Mouse (Mus musculus): ENCODE measurements at regions not wholly inside any gene's neighbourhood (a gene's known extent, or its start where the extent isn't known, plus 50 kb on each side); places are given as distances from the start of the nearest gene placed in this dataset.
"Not testable (repeated sequence)": the region's sequence is repeated elsewhere in the genome, so short reads cannot be mapped to it uniquely, and the experiment has no call there.

DNA sequence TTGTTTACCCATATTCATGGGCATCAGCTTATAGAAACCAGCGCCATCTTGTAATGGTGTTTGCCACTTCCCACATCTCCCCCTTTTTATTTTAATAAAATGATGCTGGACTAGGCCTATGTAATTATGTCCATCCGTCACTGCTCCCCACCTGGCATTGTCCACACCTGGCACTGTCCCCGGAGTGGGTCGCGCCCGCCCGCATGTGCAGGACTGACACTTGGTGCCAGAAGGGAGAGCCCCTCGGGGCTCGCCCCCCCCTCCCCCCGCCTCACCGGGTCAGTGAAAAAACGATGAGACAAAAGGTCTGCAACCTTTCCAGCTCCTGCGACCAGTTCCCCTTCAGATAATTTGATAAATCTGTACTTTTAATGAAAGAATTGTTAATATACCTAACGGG lies 450.8 kb upstream of the Epha6 start:
- DNase-seq: not testable (repeated sequence)

DNA sequence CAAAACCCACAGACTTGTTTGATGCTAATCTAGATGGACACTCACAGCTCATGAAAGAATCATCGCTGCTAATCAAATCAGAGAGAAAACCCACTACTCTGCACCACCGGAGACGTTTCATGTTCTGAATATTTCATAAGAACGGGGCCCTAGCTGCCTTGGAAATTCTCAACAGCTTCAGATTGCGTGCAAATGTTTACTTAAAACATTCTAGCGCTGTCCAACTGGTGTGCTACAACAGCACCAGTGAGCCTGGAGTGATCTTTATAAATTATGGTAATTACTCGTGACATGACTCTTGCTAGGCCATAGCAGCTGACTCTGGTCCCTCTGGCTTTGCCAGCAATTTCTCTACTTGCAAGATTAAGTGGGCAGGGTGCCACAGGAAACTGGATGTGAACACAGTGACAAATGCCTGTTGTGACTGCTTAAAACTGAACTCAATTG lies 435.8 kb upstream of the Epha6 start:
- DNase-seq: peak; percentile 4

Measured in cerebellum, adult 8-10 months (tissue).